Mouse (Mus musculus) small intestine, adult 2 months (tissue): ENCODE measurements around the gene Gm17581. TPM values are rescaled to one million over a fixed set of nuclear protein-coding genes. Genes with fewer than 3 reads are reported as not detected.
"Not testable (repeated sequence)": the region's sequence is repeated elsewhere in the genome, so short reads cannot be mapped to it uniquely, and the experiment has no call there.

Experiments
- H3K27ac ChIP-seq: fragments of 200-500 bp; 2 replicates; pipeline ENCODE4 v1.5.1; 2012; ENCODE audit warnings: low read depth, low read length, control low read depth, inconsistent platforms; ENCODE audit not compliant: insufficient read depth
- H3K27me3 ChIP-seq: fragments of 200-500 bp; 2 replicates; pipeline ENCODE4 v1.6.1; 2012; ENCODE audit warnings: mild to moderate bottlenecking, moderate library complexity, low read length, inconsistent platforms; ENCODE audit not compliant: control insufficient read depth, insufficient read depth
- H3K36me3 ChIP-seq: fragments of 200-500 bp; 2 replicates; pipeline ENCODE4 v1.6.1; 2012; ENCODE audit warnings: mild to moderate bottlenecking, low read length, control low read depth, inconsistent platforms; ENCODE audit not compliant: control insufficient read depth, insufficient read depth
- H3K4me1 ChIP-seq: fragments of 200-500 bp; 2 replicates; pipeline ENCODE4 v1.6.1; 2012; ENCODE audit warnings: low read length, inconsistent platforms, mixed read lengths; ENCODE audit not compliant: control insufficient read depth, insufficient read depth, insufficient read length
- H3K4me3 ChIP-seq: fragments of 200-500 bp; 2 replicates; pipeline ENCODE4 v1.5.1; 2012; ENCODE audit warnings: low read depth, mild to moderate bottlenecking, control low read depth, inconsistent platforms, low read length, moderate library complexity
- CTCF ChIP-seq: fragments of 200-500 bp; IDR thresholded peaks from 2 replicates; pipeline ENCODE4 v1.5.1; 2012; ENCODE audit warnings: low read depth, mild to moderate bottlenecking, control low read depth, inconsistent platforms, low read length, moderate library complexity, mixed read lengths; ENCODE audit not compliant: insufficient replicate concordance, insufficient read length; ENCODE audit errors: extremely low read depth
- POLR2A ChIP-seq: fragments of 200-500 bp; IDR thresholded peaks from 2 replicates; pipeline ENCODE4 v1.6.1; 2012; ENCODE audit warnings: low read depth, mild to moderate bottlenecking, control low read depth, inconsistent platforms, low read length, moderate library complexity
- WGBS: fragments of 180-500 bp; shearing (Covaris S2); methylation state at CpG from one replicate; pipeline ENCODE4 v1.1.7; 2018; 5-methylcytosine and 5-hydroxymethylcytosine counted together
- polyA plus RNA-seq: library from polyadenylated mRNA; depleted of rRNA; stranded (reverse); fragments of >200 nt; gene quantifications from 2 replicates; pipeline ENCODE4 v1.2.3, GENCODE M21; 2012; rRNA removed

Gm17581 gene
- polyA plus RNA-seq: not detected in 2 replicates

GRCm38 (mm10) chr2:155735766-155736165 lies at the start of gene Gm17581:
Gene Gm17581 (minus strand): TSS chr2:155735866.
- not testable (repeated sequence) for H3K4me1 ChIP-seq, H3K27ac ChIP-seq, H3K4me3 ChIP-seq, H3K36me3 ChIP-seq, H3K27me3 ChIP-seq
- WGBS: 79% methylated on average over 5 of the region's 5 CpGs

GRCm38 (mm10) chr2:155784534-155784933 lies 48.9 kb upstream of the Gm17581 start:
- Histone ChIP-seq H3K27me3 (no peaks in the 10 kb centered on the region; the same call in 1 of the 2 replicates), H3K27ac (no peak overlapping the region), H3K36me3 (no peaks in the 10 kb centered on the region), H3K4me3 (no peak overlapping the region), H3K4me1 (no peaks in the 10 kb centered on the region; the same call in 1 of the 2 replicates)
- WGBS: 69% methylated on average over 6 of the region's 6 CpGs
- TF ChIP-seq CTCF (no peak), POLR2A (no peak)

- WGBS: 83% methylated on average over 3 of the region's 3 CpGs
- Histone ChIP-seq H3K36me3 (no peaks in the 10 kb centered on the region), H3K4me3 (no peak overlapping the region), H3K4me1 (peaks cover 3% of the 10 kb centered on the region), H3K27ac (no peak overlapping the region), H3K27me3 (peaks cover 23% of the 10 kb centered on the region)
- TF ChIP-seq CTCF (no peak), POLR2A (no peak)
These were observed 43.8 kb upstream of the Gm17581 start for GRCm38 (mm10) chr2:155779506-155779905.

DNA sequence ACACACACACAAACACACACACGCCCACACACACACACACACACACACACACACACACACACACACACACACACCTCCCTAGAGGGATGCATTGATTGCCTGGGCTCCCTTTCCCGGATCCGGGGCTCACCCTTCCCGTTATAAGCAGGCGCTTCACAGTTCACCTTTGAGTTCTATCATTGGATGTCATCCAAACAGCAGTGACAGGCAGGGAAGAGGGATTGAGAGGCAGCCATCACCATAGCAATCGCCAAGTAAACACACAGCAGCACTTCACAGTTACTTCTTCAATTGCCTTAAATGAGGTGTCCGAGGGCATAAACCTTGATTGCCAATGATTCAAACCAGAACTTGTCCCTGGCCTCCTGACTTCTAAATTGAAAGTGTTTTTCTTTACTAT lies 43.4 kb upstream of the Gm17581 start:
- peaks cover 28% of the 10 kb centered on the region for H3K27me3 ChIP-seq
- WGBS: 24% methylated on average over 7 of the region's 7 CpGs
- TF ChIP-seq CTCF (no peak), POLR2A (no peak)
- H3K36me3 ChIP-seq: no peaks in the 10 kb centered on the region
- no peak overlapping the region for H3K27ac ChIP-seq
- H3K4me3 ChIP-seq: no peak overlapping the region
- H3K4me1 ChIP-seq: peaks cover 3% of the 10 kb centered on the region

DNA sequence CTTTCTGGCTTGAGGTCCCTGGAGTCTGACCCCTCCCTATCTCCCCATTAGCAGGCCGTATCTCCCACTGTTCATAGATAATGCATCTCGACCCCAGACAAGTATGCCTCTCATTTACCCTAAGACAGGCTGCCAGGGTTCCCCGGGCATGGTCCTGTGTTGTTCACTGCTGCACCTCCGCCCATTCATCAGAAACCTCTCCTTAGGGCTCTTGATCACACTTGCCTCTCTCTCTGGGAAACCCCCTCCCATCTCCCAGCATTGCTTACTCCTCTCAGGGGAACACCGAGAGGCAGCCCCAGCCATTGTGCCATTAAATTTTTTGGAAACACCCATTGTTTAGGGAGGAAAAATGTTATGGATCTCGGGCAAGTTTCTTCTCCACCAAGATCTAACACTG lies 42.3 kb upstream of the Gm17581 start:
- no peak overlapping the region for H3K27ac ChIP-seq
- no peaks in the 10 kb centered on the region for H3K36me3 ChIP-seq
- 61% methylated on average over 6 of the region's 6 CpGs for WGBS
- peaks cover 30% of the 10 kb centered on the region for H3K27me3 ChIP-seq
- TF ChIP-seq POLR2A (no peak), CTCF (no peak)
- H3K4me1 ChIP-seq: peaks cover 3% of the 10 kb centered on the region
- H3K4me3 ChIP-seq: no peak overlapping the region

DNA sequence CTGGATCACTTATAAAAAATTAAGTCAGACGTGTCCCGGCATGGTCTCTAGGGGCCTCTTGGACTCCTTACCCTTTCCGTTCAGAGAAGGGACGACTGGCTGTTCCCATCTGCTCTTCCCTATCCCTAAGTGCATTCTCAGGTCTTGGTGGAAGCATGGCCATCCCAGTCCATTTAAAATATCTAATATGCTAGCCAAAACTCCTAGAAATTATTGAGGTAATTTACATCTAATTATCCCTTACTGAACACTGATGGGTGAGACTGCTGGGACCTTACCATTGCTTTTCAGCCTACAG lies 42.0 kb upstream of the Gm17581 start:
- Histone ChIP-seq H3K4me1 (peaks cover 3% of the 10 kb centered on the region), H3K4me3 (no peak overlapping the region), H3K27ac (no peak overlapping the region), H3K27me3 (peaks cover 33% of the 10 kb centered on the region), H3K36me3 (no peaks in the 10 kb centered on the region)
- TF ChIP-seq CTCF (no peak), POLR2A (no peak)
- WGBS: 74% methylated on average over 4 of the region's 4 CpGs

GRCm38 (mm10) chr2:155776824-155777687 lies 41.4 kb upstream of the Gm17581 start:
- H3K27me3 ChIP-seq: peaks cover 33% of the 10 kb centered on the region
- peaks cover 3% of the 10 kb centered on the region for H3K4me1 ChIP-seq
- 50% methylated on average over 10 of the region's 10 CpGs for WGBS
- H3K36me3 ChIP-seq: no peaks in the 10 kb centered on the region
- TF ChIP-seq POLR2A: no peak
- H3K4me3 ChIP-seq: no peak overlapping the region
- H3K27ac ChIP-seq: no peak overlapping the region
